8 mouse cellular contexts compared by ENCODE assay signal in genomic region chr8:119777765-119778164, GRCm38 (mm10). TPM values are rescaled to one million over a fixed set of nuclear protein-coding genes. Genes with fewer than 3 reads are reported as not detected.
A peak's percentile ranks its signal among the peaks of the same experiment; 100 is the strongest.
DNase-seq lines count a peak whose midpoint lies in the region; ATAC-seq and TF ChIP-seq lines count a peak whose summit lies in the region.

No protein-coding gene starts in this region.

- peak overlapping the region; percentile 71 to 78 for H3K4me3 ChIP-seq in heart, embryonic 14.5 days (ENCODE audit: control insufficient read depth in 1 of 2, insufficient read depth in 1 of 2, low read depth in 1 of 2, low read length in 2 of 2)
- peak overlapping the region; percentile 77 to 93 for H3K4me3 ChIP-seq in MEL (ENCODE audit: control insufficient read depth in 1 of 2, insufficient read depth in 1 of 2, low read depth in 2 of 2, low read length in 2 of 2)
- H3K4me3 ChIP-seq in embryonic facial prominence, embryonic 14.5 days (ENCODE audit: low read depth, low read length), result peak overlapping the region; percentile 60
- H3K4me3 ChIP-seq in limb, embryonic 11.5 days (ENCODE audit: low read depth, low read length), result peak overlapping the region; percentile 51
- H3K4me3 ChIP-seq in midbrain, embryonic 15.5 days, result peak overlapping the region; percentile 78

- H3K4me1 ChIP-seq in heart, embryonic 14.5 days (ENCODE audit: control insufficient read depth in 2 of 2, insufficient read depth in 2 of 2, low read length in 2 of 2), result peaks cover 13 to 19% of the 10 kb centered on the region in 2 experiments
- H3K4me1 ChIP-seq in MEL (ENCODE audit: control insufficient read depth in 1 of 2, insufficient read depth in 2 of 2, low read length in 2 of 2), result peaks cover 0 to 8% of the 10 kb centered on the region in 2 experiments; a peak in 3 of 4 replicates
- peaks cover 10% of the 10 kb centered on the region for H3K4me1 ChIP-seq in embryonic facial prominence, embryonic 14.5 days (ENCODE audit: control insufficient read depth, insufficient read depth, low read length)
- peaks cover 11% of the 10 kb centered on the region for H3K4me1 ChIP-seq in limb, embryonic 11.5 days (ENCODE audit: control insufficient read depth, insufficient read depth, low read length)
- peaks cover 18% of the 10 kb centered on the region for H3K4me1 ChIP-seq in midbrain, embryonic 15.5 days

- H3K4me2 ChIP-seq in heart, embryonic 14.5 days (ENCODE audit: low read length), result peak overlapping the region; percentile 91
- peak overlapping the region; percentile 90 for H3K4me2 ChIP-seq in embryonic facial prominence, embryonic 14.5 days (ENCODE audit: low read depth, low read length)
- H3K4me2 ChIP-seq in limb, embryonic 11.5 days (ENCODE audit: low read depth, severe bottlenecking), result peak overlapping the region; percentile 81
- H3K4me2 ChIP-seq in midbrain, embryonic 15.5 days, result peak overlapping the region; percentile 95

- ATAC-seq in heart, embryonic 14.5 days (ENCODE audit: insufficient number of reproducible peaks, insufficient read depth, low FRiP score, low read depth), result no peak
- ATAC-seq in embryonic facial prominence, embryonic 14.5 days (ENCODE audit: low read depth), result no peak; the same call in 1 of the 2 replicates
- ATAC-seq in limb, embryonic 11.5 days (ENCODE audit: insufficient number of reproducible peaks, low FRiP score, low TSS enrichment, low read depth), result no peak; the same call in 1 of the 2 replicates
- ATAC-seq in midbrain, embryonic 15.5 days (replicated peaks), result peak; percentile 34

- 21% methylated on average over 7 of the region's 7 CpGs for WGBS in heart, embryonic 14.5 days
- 9% methylated on average over 7 of the region's 7 CpGs for WGBS in embryonic facial prominence, embryonic 14.5 days
- WGBS in limb, embryonic 11.5 days, result 27% methylated on average over 7 of the region's 7 CpGs
- WGBS in midbrain, embryonic 15.5 days, result 13% methylated on average over 7 of the region's 7 CpGs

- H3K9me3 ChIP-seq in heart, embryonic 14.5 days (ENCODE audit: control insufficient read depth, low read length), result no peaks in the 10 kb centered on the region
- H3K9me3 ChIP-seq in MEL (replicated peaks; ENCODE audit: insufficient read depth, low read length), result no peaks in the 10 kb centered on the region
- no peaks in the 10 kb centered on the region for H3K9me3 ChIP-seq in embryonic facial prominence, embryonic 14.5 days (ENCODE audit: control insufficient read depth, low read length)
- no peaks in the 10 kb centered on the region for H3K9me3 ChIP-seq in limb, embryonic 11.5 days (ENCODE audit: control insufficient read depth, low read length)
- no peaks in the 10 kb centered on the region for H3K9me3 ChIP-seq in midbrain, embryonic 15.5 days

- TF ChIP-seq EP300 in MEL (IDR thresholded peaks at IDR 0.05; ENCODE audit: low read depth in 1 of 2, low read length in 2 of 2), result no peak

- peak overlapping the region; percentile 85 for H3K9ac ChIP-seq in heart, embryonic 14.5 days (ENCODE audit: low read length)
- H3K9ac ChIP-seq in MEL (ENCODE audit: control insufficient read depth, low read depth, low read length, poor library complexity, severe bottlenecking), result peak overlapping the region; percentile 82
- peak overlapping the region; percentile 72 for H3K9ac ChIP-seq in embryonic facial prominence, embryonic 14.5 days (ENCODE audit: low read depth, low read length)
- peak overlapping the region; percentile 70 for H3K9ac ChIP-seq in limb, embryonic 11.5 days (ENCODE audit: low read length)
- peak overlapping the region; percentile 79 for H3K9ac ChIP-seq in midbrain, embryonic 15.5 days

- no peak for TF ChIP-seq RAD21 in MEL (IDR thresholded peaks at IDR 0.05; ENCODE audit: low read depth, low read length)

- peaks cover 5% of the 10 kb centered on the region; the same call in 1 of the 2 replicates for H3K36me3 ChIP-seq in heart, embryonic 14.5 days (ENCODE audit: control insufficient read depth, insufficient read depth, low read length)
- H3K36me3 ChIP-seq in MEL (ENCODE audit: control insufficient read depth in 1 of 2, insufficient read depth in 2 of 2, low read length in 2 of 2), result peaks cover 0 to 4% of the 10 kb centered on the region in 2 experiments; a peak in 2 of 4 replicates
- H3K36me3 ChIP-seq in embryonic facial prominence, embryonic 14.5 days (ENCODE audit: control insufficient read depth, insufficient read depth, low read length), result no peaks in the 10 kb centered on the region
- H3K36me3 ChIP-seq in limb, embryonic 11.5 days (ENCODE audit: control insufficient read depth, insufficient read depth, low read length), result no peaks in the 10 kb centered on the region
- no peaks in the 10 kb centered on the region for H3K36me3 ChIP-seq in midbrain, embryonic 15.5 days (replicated peaks)

- no peak for DNase-seq in heart, postnatal 4 days
- peak; percentile 48 for DNase-seq in MEL (ENCODE audit: low read depth, low spot score)
- peak; percentile 45 for DNase-seq in embryonic facial prominence, embryonic 14.5 days (ENCODE audit: low spot score)
- DNase-seq in limb, embryonic 11.5 days (ENCODE audit: low spot score), result no peak
- no peak for DNase-seq in layer of hippocampus, adult 18-20 months (ENCODE audit: low spot score in 2 of 2)
- no peak for DNase-seq in urinary bladder, adult 2 months (ENCODE audit: low spot score)

- H3K27me3 ChIP-seq in heart, embryonic 14.5 days (ENCODE audit: control insufficient read depth, insufficient read depth, low read length), result no peaks in the 10 kb centered on the region
- no peaks in the 10 kb centered on the region for H3K27me3 ChIP-seq in MEL (ENCODE audit: control insufficient read depth in 1 of 2, insufficient read depth in 2 of 2, low read length in 2 of 2)
- H3K27me3 ChIP-seq in embryonic facial prominence, embryonic 14.5 days (replicated peaks; ENCODE audit: control insufficient read depth, insufficient read depth, low read length), result no peaks in the 10 kb centered on the region
- no peaks in the 10 kb centered on the region for H3K27me3 ChIP-seq in limb, embryonic 11.5 days (ENCODE audit: control insufficient read depth, insufficient read depth, low read length)
- no peaks in the 10 kb centered on the region for H3K27me3 ChIP-seq in midbrain, embryonic 15.5 days (replicated peaks)

- peaks cover 4% of the 10 kb centered on the region; the same call in 1 of the 2 replicates for H3K79me2 ChIP-seq in MEL (ENCODE audit: control insufficient read depth, insufficient read depth, low read length, poor library complexity)

- no peak for TF ChIP-seq POLR2A in MEL (IDR thresholded peaks at IDR 0.05; ENCODE audit: control insufficient read depth in 1 of 2, insufficient read depth in 1 of 2, low read depth in 1 of 2, low read length in 2 of 2, poor library complexity in 1 of 2)

- H3K27ac ChIP-seq in heart, embryonic 14.5 days (replicated peaks in 1 of 2; ENCODE audit: control insufficient read depth in 1 of 2, insufficient read depth in 1 of 2, low read depth in 2 of 2, low read length in 2 of 2), result peak overlapping the region; percentile 54 to 80
- peak overlapping the region; percentile 48 for H3K27ac ChIP-seq in MEL (ENCODE audit: control insufficient read depth, low read depth, low read length)
- peak overlapping the region; percentile 76 for H3K27ac ChIP-seq in embryonic facial prominence, embryonic 14.5 days (replicated peaks; ENCODE audit: low read depth, low read length)
- 0 out of 2 replicates have a peak overlapping the region, but pooled peaks have one; percentile 54 for H3K27ac ChIP-seq in limb, embryonic 11.5 days (replicated peaks; ENCODE audit: low read depth, low read length)
- H3K27ac ChIP-seq in midbrain, embryonic 15.5 days, result peak overlapping the region; percentile 87

- TF ChIP-seq CTCF in MEL (IDR thresholded peaks at IDR 0.05 in 2 of 3, conservative IDR thresholded peaks at IDR 0.05 in 1 of 3; ENCODE audit: control insufficient read depth in 1 of 3, insufficient read depth in 1 of 3, low read depth in 2 of 3, low read length in 3 of 3, poor library complexity in 1 of 3, severe bottlenecking in 1 of 3), result no peak

TF ChIP-seq in MEL, 35 proteins besides CTCF, POLR2A, EP300 and RAD21:
- no peak for TF ChIP-seq ZKSCAN1 (IDR thresholded peaks at IDR 0.05; ENCODE audit: low read depth, low read length)
- peak; percentile 0; the same call in 1 of the 2 replicates for TF ChIP-seq MXI1 (IDR thresholded peaks at IDR 0.05; ENCODE audit: low read depth, low read length)

RNA-seq across cellular contexts. Expression of gene Tldc1, which starts 0.5 kb away (rescaled TPM):
- 11.1 and 11.4 TPM in 2 replicates for polyA plus RNA-seq in heart, embryonic 14.5 days (2014; fragmentation: Nextera tagmentation; extraction: Ambion mirVana)
- total RNA-seq in heart, postnatal 4 days (2021), result 1 to 10 TPM; 9.0 to 9.2 TPM
- 13.4 and 16.4 TPM in 2 replicates for total RNA-seq in MEL (2012; rRNA removed)
- polyA plus RNA-seq in MEL (2012; ENCODE audit: insufficient read depth in 1 of 2, insufficient read length in 2 of 2, low read depth in 1 of 2, low replicate concordance in 2 of 2, missing spikeins in 1 of 2), result 10 to 100 TPM in 1 of 2 experiments, not detected in 1; 16.1 TPM
- polyA plus RNA-seq in embryonic facial prominence, embryonic 14.5 days (2014; fragmentation: Nextera tagmentation; extraction: Ambion mirVana), result 5.4 and 5.5 TPM in 2 replicates
- 7.0 and 10.3 TPM in 2 replicates for polyA plus RNA-seq in limb, embryonic 11.5 days (2014; fragmentation: Nextera tagmentation; extraction: Ambion mirVana)
- polyA plus RNA-seq in midbrain, embryonic 15.5 days (2015; fragmentation: Nextera tagmentation; extraction: Ambion mirVana), result 11.4 and 11.8 TPM in 2 replicates
- total RNA-seq in layer of hippocampus, adult 18-20 months (2021), result 10 to 100 TPM; 13.8 to 15.1 TPM
- 16.0 and 16.4 TPM in 2 replicates for polyA plus RNA-seq in urinary bladder, adult 2 months (2012; rRNA removed)

Comparison
In these comparisons a context has a peak if more than half of its experiments do, and no peak if none do; other contexts are left out.
1. DNase-seq: peak in MEL (single experiment) and embryonic facial prominence, embryonic 14.5 days (single experiment); none in heart, postnatal 4 days (single experiment), limb, embryonic 11.5 days (single experiment), layer of hippocampus, adult 18-20 months (0 of 2) and urinary bladder, adult 2 months (single experiment).
2. Peak in every context shown above with its lines, with median percentiles within 50 percentile points of each other: H3K27ac ChIP-seq, H3K4me2 ChIP-seq, H3K4me3 ChIP-seq and H3K9ac ChIP-seq.